In the genomic region with DNA sequence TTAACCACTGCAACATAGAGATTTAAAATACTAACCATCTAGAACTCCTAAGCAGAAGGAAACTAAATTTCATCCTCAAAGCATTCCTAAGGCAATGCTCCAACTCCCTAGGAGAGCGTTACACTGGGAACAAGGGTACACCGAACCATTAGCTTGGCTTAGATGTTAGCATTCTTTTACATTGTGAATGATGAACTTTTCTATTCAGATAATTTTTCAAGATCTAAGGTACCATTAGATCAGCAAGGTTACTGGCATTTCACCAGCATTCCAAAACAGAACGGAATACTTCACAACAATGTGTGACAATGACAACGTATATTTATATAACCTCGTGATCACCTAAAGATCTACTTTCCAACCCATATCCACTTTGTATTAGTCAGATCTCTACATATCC, we compare ENCODE assay signal across 8 mouse cellular contexts. TPM values are rescaled to one million over a fixed set of nuclear protein-coding genes. Genes with fewer than 3 reads are reported as not detected.
A peak's percentile ranks its signal among the peaks of the same experiment; 100 is the strongest.
DNase-seq lines count a peak whose midpoint lies in the region; ATAC-seq and TF ChIP-seq lines count a peak whose summit lies in the region.
"Had no signal": no experiment of that assay in that cellular context is flagged by ENCODE, and none has a peak within 500 bp of the region (broad histone marks: within the 10 kb centered on the region; RNA-seq: fewer than 3 reads in every experiment).

No protein-coding gene starts in this region.

- peak; percentile 7 for DNase-seq in retina, embryonic 14.5 days (ENCODE audit: low spot score)
- DNase-seq in retina, postnatal 1 day: no peak
- no peak for DNase-seq in forebrain, embryonic 11.5 days (ENCODE audit: low spot score)
- DNase-seq in limb, embryonic 14.5 days (ENCODE audit: low spot score): no peak
- DNase-seq in adrenal gland, postnatal 10 days: no peak
- DNase-seq in urinary bladder, postnatal 14 days (ENCODE audit: low spot score): no peak
- DNase-seq in ovary, postnatal 14 days (ENCODE audit: low spot score): no peak
- DNase-seq: cerebellum, adult 11 months had no signal

- H3K27ac ChIP-seq in forebrain, embryonic 11.5 days (ENCODE audit: low read depth, low read length): no peak overlapping the region
- no peak overlapping the region for H3K27ac ChIP-seq in limb, embryonic 14.5 days (replicated peaks; ENCODE audit: low read depth, low read length)

- H3K27me3 ChIP-seq in forebrain, embryonic 11.5 days (ENCODE audit: control insufficient read depth, insufficient read depth, low read length): no peaks in the 10 kb centered on the region
- H3K27me3 ChIP-seq in limb, embryonic 14.5 days (ENCODE audit: control insufficient read depth, insufficient read depth, low read length): no peaks in the 10 kb centered on the region

- H3K4me2 ChIP-seq in forebrain, embryonic 11.5 days (ENCODE audit: low read depth, low read length, severe bottlenecking): peak overlapping the region; percentile 72
- H3K4me2 ChIP-seq in limb, embryonic 14.5 days (replicated peaks; ENCODE audit: low read depth, low read length, severe bottlenecking): peak overlapping the region; percentile 75

- no peak for ATAC-seq in forebrain, embryonic 11.5 days (replicated peaks; ENCODE audit: low FRiP score)
- no peak for ATAC-seq in limb, embryonic 14.5 days (ENCODE audit: low FRiP score, low read depth)

- 17% methylated on average over 5 of the region's 5 CpGs for WGBS in forebrain, embryonic 11.5 days
- WGBS in limb, embryonic 14.5 days: 8% methylated on average over 5 of the region's 5 CpGs

- H3K4me1 ChIP-seq in forebrain, embryonic 11.5 days (replicated peaks; ENCODE audit: control insufficient read depth, insufficient read depth, low read length): 0 out of 2 replicates have a peak, but pooled peaks cover 2% of the 10 kb centered on the region
- peaks cover 8% of the 10 kb centered on the region for H3K4me1 ChIP-seq in limb, embryonic 14.5 days (ENCODE audit: control insufficient read depth, insufficient read depth, low read length)

- peak overlapping the region; percentile 97 for H3K9ac ChIP-seq in forebrain, embryonic 11.5 days (ENCODE audit: low read length)
- H3K9ac ChIP-seq in limb, embryonic 14.5 days (ENCODE audit: low read depth, low read length, severe bottlenecking): peak overlapping the region; percentile 95

- no peak for TF ChIP-seq POLR2A in limb, embryonic 14.5 days (IDR thresholded peaks at IDR 0.05; ENCODE audit: borderline replicate concordance, extremely low read depth, insufficient read depth, insufficient read length)

- H3K36me3 ChIP-seq in forebrain, embryonic 11.5 days (ENCODE audit: control insufficient read depth, insufficient read depth, low read length): no peaks in the 10 kb centered on the region
- no peaks in the 10 kb centered on the region for H3K36me3 ChIP-seq in limb, embryonic 14.5 days (ENCODE audit: control insufficient read depth, insufficient read depth, low read length)

- H3K9me3 ChIP-seq in forebrain, embryonic 11.5 days (ENCODE audit: control insufficient read depth, low read length): no peaks in the 10 kb centered on the region
- H3K9me3 ChIP-seq in limb, embryonic 14.5 days (ENCODE audit: control insufficient read depth, low read length): no peaks in the 10 kb centered on the region

- peak overlapping the region; percentile 96 for H3K4me3 ChIP-seq in forebrain, embryonic 11.5 days (ENCODE audit: low read depth, low read length)
- peak overlapping the region; percentile 91 for H3K4me3 ChIP-seq in limb, embryonic 14.5 days (replicated peaks; ENCODE audit: low read length)

RNA-seq across cellular contexts. Expression of a gene that starts 6.1 kb away (rescaled TPM):
- 7.2 and 8.3 TPM in 2 replicates for polyA plus RNA-seq in forebrain, embryonic 11.5 days (2014; fragmentation: Nextera tagmentation; extraction: Ambion mirVana)
- 7.6 and 8.0 TPM in 2 replicates for polyA plus RNA-seq in limb, embryonic 14.5 days (2012; rRNA removed)
- 5.9 and 6.6 TPM in 2 replicates for polyA plus RNA-seq in limb, embryonic 14.5 days (2014; fragmentation: Nextera tagmentation; extraction: Ambion mirVana)
- total RNA-seq in adrenal gland, postnatal 10 days (2021): 10 to 100 TPM; 11.2 to 15.7 TPM
